Mouse (Mus musculus): ENCODE measurements around the gene AL732309.1.
"Not testable (repeated sequence)": the region's sequence is repeated elsewhere in the genome, so short reads cannot be mapped to it uniquely, and the experiment has no call there.

Gene AL732309.1

DNA sequence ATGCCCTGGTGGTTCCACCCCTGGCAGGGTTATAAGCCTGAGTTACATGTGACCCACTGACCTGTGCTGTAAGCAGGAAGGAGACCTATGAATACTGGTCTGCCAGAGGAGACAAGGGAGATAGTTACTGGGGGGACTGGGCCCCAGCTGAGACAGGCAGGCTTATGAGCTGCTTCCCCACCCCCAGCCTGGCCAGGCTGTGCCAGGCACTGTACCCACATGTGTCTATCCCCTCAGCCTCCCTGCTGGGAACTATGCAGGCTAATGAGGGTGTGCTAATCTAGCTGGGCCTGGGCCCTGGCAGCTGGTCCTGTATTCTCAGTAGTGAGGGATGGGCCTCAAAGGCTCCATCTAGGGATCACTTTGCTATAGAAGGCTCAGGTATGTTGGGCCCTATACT is 20.6 kb upstream of the AL732309.1 start:
- no peak for DNase-seq (ENCODE audit: low spot score)

DNA sequence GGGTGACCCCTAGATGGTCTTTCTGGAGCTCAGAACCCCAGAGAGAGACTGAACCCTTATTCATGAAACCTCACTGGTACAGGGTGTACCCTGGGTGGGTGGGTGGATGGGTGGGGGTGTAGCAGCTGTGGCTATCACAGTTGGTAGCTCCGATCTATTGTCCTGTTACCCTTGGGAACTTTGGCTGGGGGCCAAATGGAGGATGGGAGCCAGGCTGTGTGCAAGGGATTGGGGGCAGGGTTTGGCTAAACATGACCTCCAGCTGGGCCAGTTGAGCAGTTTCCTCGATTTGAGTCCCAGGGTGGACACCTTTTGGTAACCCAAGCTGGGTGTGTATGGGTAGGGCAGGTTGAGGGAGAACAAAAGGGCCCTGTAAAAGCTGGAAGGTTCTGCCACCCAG is 20.1 kb upstream of the AL732309.1 start:
- no peak for DNase-seq (ENCODE audit: low spot score)

DNA sequence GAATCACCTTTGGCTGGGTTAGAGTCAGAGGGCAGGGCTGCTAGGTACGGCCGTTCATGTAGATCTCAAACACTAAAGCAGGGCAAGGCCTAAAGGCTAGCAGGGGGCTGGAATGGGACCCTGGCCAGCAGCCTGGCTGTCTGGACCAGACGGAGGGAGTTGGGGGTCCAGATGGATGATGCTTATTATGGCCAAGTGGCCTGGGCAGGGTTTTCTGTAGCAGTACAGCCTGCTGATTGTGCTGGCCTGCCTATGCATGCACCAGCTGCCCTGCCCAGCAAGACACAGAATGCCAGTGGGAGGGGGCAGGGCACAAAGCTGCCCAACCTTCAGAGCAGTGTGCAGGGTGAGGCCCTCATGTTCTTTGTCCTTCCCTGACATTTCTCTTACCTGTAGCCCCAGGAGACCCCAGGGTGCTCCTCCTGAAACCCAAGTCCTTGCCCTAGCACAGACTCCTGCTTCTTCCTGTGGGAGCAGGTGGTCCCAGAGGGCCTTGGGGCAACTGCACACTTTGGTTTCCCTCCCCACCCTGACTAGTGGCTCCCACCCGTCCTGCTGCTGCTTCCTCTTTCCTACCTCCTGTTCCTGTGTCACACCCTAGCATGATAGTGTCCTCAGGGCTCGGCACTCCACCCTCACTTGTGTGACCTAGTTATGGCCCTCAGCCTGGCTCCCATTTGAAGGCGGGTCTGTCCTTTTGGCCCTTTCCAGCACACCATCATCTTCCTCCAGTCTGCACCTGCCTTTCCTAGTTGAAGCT is 19.4 kb upstream of the AL732309.1 start:
- no peak for DNase-seq (ENCODE audit: low spot score)

DNA sequence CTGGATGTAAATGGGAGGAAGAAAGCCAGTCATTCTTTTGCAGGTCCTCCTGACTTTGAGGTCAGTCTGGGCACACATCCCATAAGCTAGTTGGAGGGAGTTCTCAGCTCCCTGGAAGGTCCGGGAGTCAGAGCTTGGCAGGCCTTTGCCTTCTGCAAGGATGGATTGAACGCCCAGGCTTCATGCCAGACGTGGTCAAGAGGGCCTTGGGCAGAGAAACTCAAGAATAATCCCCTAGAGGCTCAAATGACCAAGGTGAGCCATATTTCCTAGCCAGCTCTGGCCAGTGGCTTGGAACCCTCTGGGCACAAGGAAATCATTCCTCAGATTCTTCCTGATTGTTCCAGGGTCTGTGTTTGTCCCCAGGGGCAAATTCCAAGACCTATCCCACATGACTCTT is 18.2 kb upstream of the AL732309.1 start:
- DNase-seq (ENCODE audit: low spot score): no peak

DNA sequence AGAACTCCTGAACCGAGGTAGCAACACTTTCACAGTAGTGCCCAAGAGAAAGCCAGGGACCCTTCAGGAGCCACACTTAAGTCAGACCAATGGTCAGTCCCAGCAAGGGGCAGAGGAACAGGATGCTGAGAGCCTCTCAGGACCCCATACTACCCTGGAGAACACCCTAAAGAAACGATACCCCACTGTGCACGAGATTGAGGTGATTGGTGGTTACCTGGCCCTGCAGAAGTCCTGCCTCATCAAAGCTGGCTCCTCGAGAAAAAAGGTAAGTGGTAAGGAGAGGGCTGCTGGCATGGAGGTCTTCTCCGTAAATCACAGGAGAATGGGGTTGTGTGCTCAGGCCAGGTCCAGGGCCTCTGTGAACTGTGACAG is 17.6 kb upstream of the AL732309.1 start:
- DNase-seq (ENCODE audit: low spot score): no peak

DNA sequence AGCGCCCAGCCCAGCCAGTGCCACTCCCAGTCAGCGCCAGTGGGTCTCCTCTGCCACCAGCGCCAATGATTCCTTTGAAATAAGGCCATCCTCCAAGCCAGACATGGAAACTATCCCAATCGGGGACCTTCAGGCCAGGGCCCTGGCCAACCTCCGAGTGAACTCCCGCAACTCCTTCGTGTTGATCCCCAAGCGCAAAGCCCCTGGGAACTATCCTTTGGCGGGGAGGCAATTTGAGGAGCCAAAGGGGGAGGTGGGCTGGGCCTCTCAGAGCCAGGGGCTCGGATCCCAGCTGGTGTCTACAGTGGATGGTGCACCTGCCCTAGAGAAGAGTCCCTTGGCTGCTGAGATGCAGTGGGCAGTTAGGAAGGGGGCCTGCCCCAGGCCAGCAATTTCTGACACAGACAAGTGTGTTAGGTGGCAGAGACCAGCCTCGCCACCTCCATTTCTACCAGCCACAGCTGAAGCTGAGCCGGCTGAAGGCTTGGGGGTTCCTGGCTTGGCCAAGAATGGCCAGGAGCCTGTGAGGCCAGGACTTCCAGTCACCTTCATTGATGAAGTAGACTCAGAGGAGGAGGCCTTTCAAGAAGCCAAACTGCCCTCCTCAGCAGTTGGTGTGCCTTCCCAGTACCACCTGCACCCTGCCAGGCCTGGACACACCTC is 17.1 kb upstream of the AL732309.1 start:
- DNase-seq (ENCODE audit: low spot score): no peak

DNA sequence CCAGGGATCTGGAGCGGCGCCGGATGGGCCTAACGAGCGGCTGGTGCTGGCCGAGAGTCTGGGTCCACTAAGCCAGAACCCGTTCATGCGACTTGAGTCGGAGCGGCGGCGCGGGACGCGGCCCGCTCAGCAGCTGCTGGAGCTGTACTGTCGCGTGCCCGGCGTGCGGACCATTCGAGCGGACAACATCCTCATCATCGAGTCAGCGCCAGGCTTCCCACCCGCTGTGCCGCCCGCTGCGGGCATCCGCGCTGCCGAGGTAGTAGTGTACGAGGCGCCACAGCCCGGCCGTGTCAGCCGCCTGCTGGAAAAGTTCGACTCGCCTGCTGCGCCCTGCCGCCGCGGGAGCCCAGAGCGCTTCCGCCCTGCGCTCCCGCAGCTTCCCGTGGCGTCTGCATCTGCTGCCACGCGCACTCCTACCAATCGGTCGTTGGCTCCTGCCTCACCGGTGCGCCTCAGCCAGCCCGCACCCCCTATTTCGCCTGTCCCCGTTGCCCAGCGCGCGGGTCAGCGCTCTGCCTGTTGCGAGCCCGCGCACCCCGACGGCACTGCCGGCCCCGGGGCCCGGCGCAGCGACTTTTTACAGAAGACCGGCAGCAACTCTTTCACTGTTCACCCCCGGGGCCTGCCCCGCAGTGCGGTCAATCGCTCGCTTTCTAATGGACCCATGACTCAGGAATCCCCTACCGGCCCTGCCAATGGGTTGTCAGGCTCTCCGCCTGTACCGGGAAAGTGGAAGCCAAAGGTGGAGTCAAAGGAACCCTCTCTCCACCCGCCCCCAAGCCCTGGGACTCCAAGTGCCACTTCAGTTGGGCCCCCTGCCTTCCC is 16.3 kb upstream of the AL732309.1 start:
- peak; percentile 25 for DNase-seq (ENCODE audit: low spot score)

DNA sequence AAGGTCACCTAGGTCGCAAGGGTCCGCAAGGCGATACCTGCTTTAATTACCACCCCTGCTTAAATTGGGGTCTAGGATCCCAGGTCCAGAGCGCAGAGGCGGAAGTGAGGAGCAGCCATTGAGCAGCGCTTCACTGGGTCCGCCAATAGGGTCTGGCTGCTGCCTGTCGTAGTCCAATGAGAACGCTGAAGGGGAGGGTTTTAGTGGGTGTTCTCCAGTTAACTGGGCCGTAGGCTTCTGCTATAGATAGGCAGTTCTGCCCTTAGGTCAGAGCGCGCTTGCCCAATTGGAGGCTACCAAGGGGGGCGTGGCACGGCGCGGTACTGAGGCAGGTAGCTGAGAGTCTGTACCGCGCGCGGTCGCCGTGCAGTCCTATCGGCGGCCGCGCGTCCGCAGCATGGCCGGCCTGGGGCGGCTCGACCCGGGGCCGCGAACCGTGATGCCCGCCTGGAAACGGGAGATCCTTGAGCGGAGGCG is 15.7 kb upstream of the AL732309.1 start, which contains the start of gene Tprn:
Gene Tprn, plus strand, starts transcription at position 328 of the 477 bp plus-strand sequence.
- DNase-seq (ENCODE audit: low spot score): peak; percentile 90

DNA sequence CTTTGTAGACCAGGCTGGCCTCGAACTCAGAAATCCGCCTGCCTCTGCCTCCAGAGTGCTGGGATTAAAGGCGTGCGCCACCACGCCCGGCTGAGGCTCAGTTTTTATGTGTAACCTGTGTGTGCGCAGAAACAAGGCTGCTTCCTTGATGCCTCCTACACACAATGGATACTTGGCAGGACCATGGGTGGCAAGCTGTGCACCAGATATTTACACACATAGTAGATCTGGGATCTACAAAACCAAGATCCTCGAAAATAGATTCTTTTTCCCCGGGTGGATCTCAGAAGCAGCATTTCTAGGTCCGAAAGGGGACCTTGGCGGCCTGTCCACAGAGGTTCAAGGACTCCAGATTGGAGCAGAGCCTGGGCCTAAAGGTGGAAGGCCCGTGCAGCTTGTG is 15.2 kb upstream of the AL732309.1 start:
- no peak for DNase-seq (ENCODE audit: low spot score)

DNA sequence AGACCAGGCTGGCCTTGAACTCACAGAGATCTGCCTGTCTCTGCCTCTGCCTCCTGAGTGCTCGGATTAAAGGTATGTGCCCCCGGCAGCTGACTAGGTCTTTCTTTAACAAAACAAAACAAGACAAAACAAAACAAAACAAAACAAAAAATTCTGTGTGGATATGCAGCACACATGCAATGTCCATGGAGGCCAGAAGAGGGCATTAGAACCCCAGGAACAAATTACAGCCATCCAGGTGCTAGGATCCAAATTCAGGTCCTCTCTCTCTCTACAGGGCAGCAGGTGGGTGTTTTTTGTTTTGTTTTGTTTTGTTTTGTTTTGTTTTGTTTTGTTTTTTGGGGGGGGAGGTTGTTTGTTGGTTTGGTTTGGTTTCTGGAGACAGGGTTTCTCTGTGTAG is 12.2 kb upstream of the AL732309.1 start:
- DNase-seq (ENCODE audit: low spot score): no peak

DNA sequence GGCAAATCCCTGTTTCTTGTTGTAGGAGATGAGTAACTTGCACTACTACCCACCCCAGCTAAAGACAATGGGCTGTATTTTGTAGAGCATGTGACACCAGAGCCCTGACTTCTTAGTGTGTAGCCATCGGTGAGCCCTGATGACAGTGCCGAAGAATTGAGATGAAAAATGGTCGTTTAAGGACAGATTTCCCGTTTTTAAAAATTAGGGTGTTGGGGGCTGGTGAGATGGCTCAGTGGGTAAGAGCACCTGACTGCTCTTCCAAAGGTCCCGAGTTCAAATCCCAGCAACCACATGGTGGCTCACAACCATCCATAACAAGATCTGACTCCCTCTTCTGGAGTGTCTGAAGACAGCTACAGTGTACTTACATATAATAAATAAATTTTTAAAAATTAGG is 10.6 kb upstream of the AL732309.1 start:
- DNase-seq (ENCODE audit: low spot score): not testable (repeated sequence)

DNA sequence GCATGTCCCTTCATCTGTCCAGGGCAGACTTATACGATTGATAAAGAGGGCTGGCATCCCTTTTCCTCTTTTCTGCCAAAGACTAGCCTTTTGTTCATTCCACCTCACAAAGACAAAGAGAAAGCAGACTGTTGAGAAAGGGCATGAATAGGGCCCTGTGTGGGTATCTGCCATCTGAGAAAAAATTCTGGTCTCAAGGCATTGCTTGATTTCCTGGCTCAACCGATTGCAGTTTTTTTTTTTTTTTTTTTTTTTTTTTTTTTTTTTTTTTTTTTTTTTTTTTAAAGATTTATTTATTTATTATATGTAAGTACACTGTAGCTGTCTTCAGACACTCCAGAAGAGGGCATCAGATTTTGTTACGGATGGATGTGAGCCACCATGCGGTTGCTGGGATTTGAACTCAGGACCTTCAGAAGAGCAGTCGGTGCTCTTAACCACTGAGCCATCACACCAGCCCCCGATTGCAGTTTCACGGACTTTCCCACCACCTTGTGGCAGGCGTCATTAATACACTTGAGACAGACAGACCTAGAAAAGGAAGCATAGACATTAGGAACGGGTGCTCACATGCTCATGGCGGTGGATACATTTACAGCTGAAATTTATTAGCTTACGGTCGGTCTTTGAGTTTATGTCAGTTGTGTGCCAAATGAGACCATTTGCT is 9.9 kb upstream of the AL732309.1 start:
- peak; percentile 46 for DNase-seq (ENCODE audit: low spot score)

DNA sequence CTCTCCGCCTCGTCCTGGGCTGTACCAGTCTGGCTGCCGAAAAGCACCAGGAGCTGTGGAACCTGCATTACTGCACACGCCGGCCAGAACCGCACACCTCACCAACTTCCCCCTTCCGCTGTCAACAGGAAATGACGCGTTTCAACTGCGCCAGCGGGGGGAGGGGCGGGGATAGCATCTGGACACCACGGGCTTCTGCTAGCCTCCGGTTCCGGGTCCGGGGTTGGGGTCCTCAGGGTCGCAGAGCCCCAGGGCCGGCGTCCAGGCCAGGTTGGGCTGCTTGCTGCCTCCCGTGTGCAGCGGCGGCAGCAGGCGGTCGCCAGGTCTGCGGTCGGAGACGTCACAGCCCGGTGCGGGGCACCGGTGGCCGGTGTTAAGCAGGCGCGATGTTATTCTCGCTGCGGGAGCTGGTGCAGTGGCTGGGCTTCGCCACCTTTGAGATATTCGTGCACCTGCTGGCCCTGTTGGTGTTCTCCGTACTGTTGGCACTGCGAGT is 8.7 kb upstream of the AL732309.1 start, which contains the start of gene Tmem203:
Gene Tmem203, plus strand, starts transcription at position 156 of the 496 bp plus-strand sequence.
- DNase-seq (ENCODE audit: low spot score): peak; percentile 93

DNA sequence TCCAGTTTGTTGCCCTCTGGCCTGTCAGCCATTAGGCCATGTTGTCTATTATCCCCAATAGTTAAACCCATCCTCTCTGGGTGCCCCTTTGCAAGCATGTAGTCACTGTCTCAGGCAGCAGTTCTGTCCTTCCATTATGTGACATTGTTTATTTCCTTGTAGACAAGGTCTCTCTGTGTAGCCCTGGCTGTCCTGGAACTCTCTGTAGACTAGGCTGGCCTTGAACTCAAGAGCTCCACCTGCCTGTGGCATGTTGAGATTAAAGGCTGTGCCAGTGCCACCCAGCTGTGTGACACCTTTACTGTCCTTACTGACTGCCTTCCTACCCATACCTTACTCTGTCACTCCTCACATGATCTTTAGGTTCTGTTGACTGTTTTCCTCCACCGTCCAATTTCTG is 5.7 kb upstream of the AL732309.1 start:
- DNase-seq (ENCODE audit: low spot score): no peak

DNA sequence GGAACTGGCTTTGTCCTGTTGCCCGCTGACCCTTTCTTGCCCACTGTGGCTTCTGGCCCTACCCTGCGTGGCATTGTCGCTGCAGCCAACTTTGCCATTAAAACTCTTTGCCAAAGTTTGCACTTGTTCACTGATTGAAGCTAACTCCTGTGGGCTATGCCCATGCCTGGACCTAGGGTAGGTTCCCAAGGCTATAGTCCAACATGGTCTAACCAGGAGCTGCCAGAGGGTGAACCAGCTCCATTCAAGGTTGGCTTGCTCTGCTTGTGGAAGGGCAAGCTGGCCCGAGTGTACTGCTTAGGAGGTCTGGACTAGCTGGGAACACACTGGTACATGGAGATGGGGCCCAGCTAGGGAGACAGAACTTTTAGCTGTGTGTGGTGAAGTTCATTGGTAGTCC is 2.5 kb downstream of the AL732309.1 start:
- DNase-seq (ENCODE audit: low spot score): no peak

DNA sequence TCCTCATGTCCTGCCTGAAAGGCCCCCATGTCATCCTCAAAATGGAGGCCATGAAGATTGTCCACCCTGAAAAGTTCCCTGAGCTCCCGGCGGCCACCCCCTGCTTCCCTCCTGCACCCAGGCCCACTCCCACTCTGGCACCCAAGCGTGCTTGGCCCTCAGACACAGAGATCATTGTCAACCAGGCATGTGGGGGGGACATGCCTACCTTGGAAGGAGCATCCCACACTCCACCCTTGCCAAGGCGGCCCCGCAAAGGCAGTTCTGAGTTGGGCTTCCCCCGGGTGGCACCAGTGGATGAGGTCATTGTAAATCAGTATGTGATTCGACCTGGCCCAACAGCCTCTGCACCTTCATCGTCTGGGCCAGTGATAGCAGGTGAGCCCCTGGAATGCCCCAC is 3.3 kb downstream of the AL732309.1 start:
- no peak for DNase-seq (ENCODE audit: low spot score)

DNA sequence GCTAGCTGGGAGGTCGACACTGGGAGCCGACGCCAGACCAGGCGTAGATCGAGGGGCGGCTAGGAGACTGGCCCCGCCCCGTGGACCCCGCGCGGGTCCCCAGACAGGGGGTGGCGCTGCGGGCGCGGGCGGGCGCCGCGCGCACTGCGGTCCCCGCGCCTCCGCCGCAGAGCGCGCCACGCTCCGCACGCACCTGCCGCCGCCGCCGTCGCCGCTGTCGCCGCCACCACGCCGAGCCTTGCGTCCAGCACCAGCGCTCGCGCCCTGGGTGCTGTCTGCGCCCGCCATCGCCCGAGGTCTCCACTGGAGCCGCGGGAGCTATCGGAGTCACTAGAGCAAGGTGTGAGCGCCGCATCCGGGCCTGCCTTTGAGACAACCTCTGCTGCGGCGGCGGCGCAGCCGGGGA is 4.6 kb downstream of the AL732309.1 start, which contains the start of the genes Rnf208 and Cysrt1:
Gene Rnf208, plus strand, starts transcription at position 155 of the 406 bp plus-strand sequence.
Gene Cysrt1, minus strand, starts transcription at position 352 of the 406 bp plus-strand sequence.
- DNase-seq (ENCODE audit: low spot score): no peak

DNA sequence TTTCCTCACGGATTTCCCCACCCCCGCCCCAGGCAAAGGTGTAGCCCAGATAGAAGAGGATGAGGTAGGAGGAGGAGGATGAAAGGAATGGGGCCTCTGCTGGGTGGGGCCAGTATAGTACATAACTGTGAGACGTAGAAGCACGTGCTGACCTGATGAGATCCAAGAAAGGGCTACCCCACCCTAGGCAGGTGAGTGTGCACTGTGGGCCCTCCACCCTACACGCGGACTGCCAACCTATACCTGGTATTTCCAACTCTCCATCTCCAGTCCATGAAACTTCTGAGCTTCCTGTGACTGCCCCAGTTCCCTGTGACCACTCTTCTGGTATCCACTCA is 5.3 kb downstream of the AL732309.1 start:
- no peak for DNase-seq (ENCODE audit: low spot score)

DNA sequence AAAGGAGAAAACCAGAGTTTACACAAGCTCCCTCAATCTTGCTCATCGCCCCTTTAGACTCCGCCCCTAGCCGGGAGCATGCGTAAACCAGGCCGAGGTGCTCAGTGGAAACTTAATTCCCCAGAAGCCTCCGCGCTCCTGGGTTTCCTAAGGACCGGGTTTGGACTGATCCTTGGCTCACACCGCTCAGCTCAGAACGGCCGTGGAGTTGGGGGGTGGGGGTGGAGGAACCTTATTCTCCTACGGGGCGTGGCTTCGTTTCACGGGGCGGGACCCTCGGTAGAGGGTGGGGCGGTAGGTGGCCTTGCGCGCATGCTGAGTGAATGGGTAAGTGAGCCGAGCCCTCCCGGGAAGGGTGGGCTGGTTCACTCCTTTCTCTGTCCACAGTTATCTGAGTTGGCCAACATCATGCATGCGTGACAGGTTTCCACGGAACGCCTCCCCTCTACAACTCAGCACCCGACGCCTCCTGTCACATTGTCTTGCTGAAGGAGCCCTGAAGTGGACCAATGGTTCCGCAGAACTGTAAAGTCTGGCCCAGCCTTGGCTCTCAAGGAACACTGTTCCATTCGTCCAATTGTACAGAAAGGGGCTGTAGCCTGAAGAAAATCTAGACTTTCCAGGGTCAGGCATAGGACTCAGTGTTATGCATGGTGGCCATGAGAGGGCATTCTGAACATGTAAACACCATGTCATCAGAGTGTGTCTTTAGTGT is 5.8 kb downstream of the AL732309.1 start:
- no peak for DNase-seq (ENCODE audit: low spot score)

DNA sequence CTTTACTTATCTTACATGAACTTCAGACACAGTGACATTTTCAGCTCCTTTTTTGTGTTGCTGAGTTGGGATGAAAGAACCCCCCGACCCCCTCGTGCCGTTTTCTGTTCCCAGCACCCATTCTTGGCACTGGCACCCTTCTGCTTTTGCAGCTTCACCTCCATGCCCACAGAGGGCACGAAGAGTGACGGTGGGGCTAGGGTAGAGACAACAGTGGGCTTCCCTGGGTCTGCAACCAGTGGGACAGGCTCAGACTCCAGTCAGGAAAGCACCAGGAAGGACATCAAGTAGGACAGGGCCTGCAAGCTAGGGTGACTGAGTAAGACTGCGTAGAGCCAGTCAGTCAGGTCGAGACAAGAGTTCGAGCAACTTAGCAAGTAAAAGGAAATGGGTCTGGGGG is 6.4 kb downstream of the AL732309.1 start:
- no peak for DNase-seq (ENCODE audit: low spot score)

DNA sequence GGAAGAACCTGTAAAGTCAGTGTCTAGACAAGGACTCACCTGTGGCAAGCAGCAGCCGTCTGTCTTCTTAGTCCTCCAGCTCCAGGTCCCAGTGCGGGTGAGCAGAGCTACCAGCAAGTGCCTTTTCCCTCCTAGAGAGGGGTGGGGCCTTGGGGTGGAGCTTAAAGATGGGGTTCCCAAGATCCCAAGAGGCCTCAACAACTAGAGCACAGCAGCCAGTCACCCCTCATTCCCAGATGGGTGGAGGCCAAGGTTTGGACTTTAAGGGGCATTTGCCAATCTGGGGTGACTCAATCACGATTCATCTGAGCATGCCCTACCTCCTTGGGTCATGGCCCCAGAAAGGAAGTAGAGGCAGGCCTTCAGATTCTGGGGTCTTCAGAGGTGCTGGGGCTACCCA is 6.9 kb downstream of the AL732309.1 start:
- no peak for DNase-seq (ENCODE audit: low spot score)
